Mouse (Mus musculus): ENCODE measurements around the gene Taf8.
A peak's percentile ranks its signal among the peaks of the same experiment; 100 is the strongest.

The Taf8 gene

GRCm38 (mm10) chr17:47448523-47449372 lies 53.3 kb downstream of the Taf8 start:
- H3K27me3 ChIP-seq (ENCODE audit: control insufficient read depth, insufficient read depth, low read length, poor library complexity, severe bottlenecking): no peaks in the 10 kb centered on the region
- DNase-seq (ENCODE audit: low read depth, low spot score): no peak

GRCm38 (mm10) chr17:47446561-47446960 lies 55.5 kb downstream of the Taf8 start:
- DNase-seq (ENCODE audit: low read depth, low spot score): no peak
- no peaks in the 10 kb centered on the region for H3K36me3 ChIP-seq (ENCODE audit: control insufficient read depth, insufficient read depth, low read length, poor library complexity, severe bottlenecking)
- H3K27me3 ChIP-seq (ENCODE audit: control insufficient read depth, insufficient read depth, low read length, poor library complexity, severe bottlenecking): no peaks in the 10 kb centered on the region

More at GRCm38 (mm10) chr17:47448523-47449372, 53.3 kb downstream of the Taf8 start:
- no peaks in the 10 kb centered on the region for H3K36me3 ChIP-seq (ENCODE audit: control insufficient read depth, insufficient read depth, low read length, poor library complexity, severe bottlenecking)

GRCm38 (mm10) chr17:47446025-47446424 lies 56.1 kb downstream of the Taf8 start:
- no peak for DNase-seq (ENCODE audit: low read depth, low spot score)
- Histone ChIP-seq H3K27me3 (ENCODE audit: control insufficient read depth, insufficient read depth, low read length, poor library complexity, severe bottlenecking) (no peaks in the 10 kb centered on the region), H3K36me3 (ENCODE audit: control insufficient read depth, insufficient read depth, low read length, poor library complexity, severe bottlenecking) (no peaks in the 10 kb centered on the region)

GRCm38 (mm10) chr17:47445518-47445917 lies 56.6 kb downstream of the Taf8 start:
- no peak for DNase-seq (ENCODE audit: low read depth, low spot score)
- H3K36me3 ChIP-seq (ENCODE audit: control insufficient read depth, insufficient read depth, low read length, poor library complexity, severe bottlenecking): no peaks in the 10 kb centered on the region
- H3K27me3 ChIP-seq (ENCODE audit: control insufficient read depth, insufficient read depth, low read length, poor library complexity, severe bottlenecking): no peaks in the 10 kb centered on the region

- H3K27me3 ChIP-seq (ENCODE audit: control insufficient read depth, insufficient read depth, low read length, poor library complexity, severe bottlenecking): no peaks in the 10 kb centered on the region
- DNase-seq (ENCODE audit: low read depth, low spot score): no peak
- H3K36me3 ChIP-seq (ENCODE audit: control insufficient read depth, insufficient read depth, low read length, poor library complexity, severe bottlenecking): no peaks in the 10 kb centered on the region
Observed at GRCm38 (mm10) chr17:47444113-47444512, 58.0 kb downstream of the Taf8 start.

- Histone ChIP-seq H3K36me3 (ENCODE audit: control insufficient read depth, insufficient read depth, low read length, poor library complexity, severe bottlenecking) (no peaks in the 10 kb centered on the region), H3K27me3 (ENCODE audit: control insufficient read depth, insufficient read depth, low read length, poor library complexity, severe bottlenecking) (no peaks in the 10 kb centered on the region)
- no peak for DNase-seq (ENCODE audit: low read depth, low spot score)
Observed at GRCm38 (mm10) chr17:47442271-47442670, 59.8 kb downstream of the Taf8 start.

- Histone ChIP-seq H3K36me3 (ENCODE audit: control insufficient read depth, insufficient read depth, low read length, poor library complexity, severe bottlenecking) (no peaks in the 10 kb centered on the region), H3K27me3 (ENCODE audit: control insufficient read depth, insufficient read depth, low read length, poor library complexity, severe bottlenecking) (no peaks in the 10 kb centered on the region)
- DNase-seq (ENCODE audit: low read depth, low spot score): peak; percentile 18
Observed at GRCm38 (mm10) chr17:47441296-47442051, 60.6 kb downstream of the Taf8 start.

- H3K36me3 ChIP-seq (ENCODE audit: control insufficient read depth, insufficient read depth, low read length, poor library complexity, severe bottlenecking): no peaks in the 10 kb centered on the region
- H3K27me3 ChIP-seq (ENCODE audit: control insufficient read depth, insufficient read depth, low read length, poor library complexity, severe bottlenecking): no peaks in the 10 kb centered on the region
- DNase-seq (ENCODE audit: low read depth, low spot score): no peak
Observed at GRCm38 (mm10) chr17:47440359-47440890, 61.7 kb downstream of the Taf8 start.

GRCm38 (mm10) chr17:47439396-47440028 lies 62.6 kb downstream of the Taf8 start:
- no peak for DNase-seq (ENCODE audit: low read depth, low spot score)

GRCm38 (mm10) chr17:47438611-47439010 lies 63.5 kb downstream of the Taf8 start:
- Histone ChIP-seq H3K36me3 (ENCODE audit: control insufficient read depth, insufficient read depth, low read length, poor library complexity, severe bottlenecking) (no peaks in the 10 kb centered on the region), H3K27me3 (ENCODE audit: control insufficient read depth, insufficient read depth, low read length, poor library complexity, severe bottlenecking) (no peaks in the 10 kb centered on the region)
- no peak for DNase-seq (ENCODE audit: low read depth, low spot score)

More at GRCm38 (mm10) chr17:47439396-47440028, 62.6 kb downstream of the Taf8 start:
- Histone ChIP-seq H3K36me3 (ENCODE audit: control insufficient read depth, insufficient read depth, low read length, poor library complexity, severe bottlenecking) (no peaks in the 10 kb centered on the region), H3K27me3 (ENCODE audit: control insufficient read depth, insufficient read depth, low read length, poor library complexity, severe bottlenecking) (no peaks in the 10 kb centered on the region)

GRCm38 (mm10) chr17:47436907-47437547 lies 65.1 kb downstream of the Taf8 start, which contains the start of gene 1700001C19Rik:
Gene 1700001C19Rik (minus strand): TSS chr17:47437376.
- no peaks in the 10 kb centered on the region for H3K36me3 ChIP-seq (ENCODE audit: control insufficient read depth, insufficient read depth, low read length, poor library complexity, severe bottlenecking)
- H3K27me3 ChIP-seq (ENCODE audit: control insufficient read depth, insufficient read depth, low read length, poor library complexity, severe bottlenecking): no peaks in the 10 kb centered on the region
- no peak for DNase-seq (ENCODE audit: low read depth, low spot score)

- no peaks in the 10 kb centered on the region for H3K36me3 ChIP-seq (ENCODE audit: control insufficient read depth, insufficient read depth, low read length, poor library complexity, severe bottlenecking)
- no peaks in the 10 kb centered on the region for H3K27me3 ChIP-seq (ENCODE audit: control insufficient read depth, insufficient read depth, low read length, poor library complexity, severe bottlenecking)
- DNase-seq (ENCODE audit: low read depth, low spot score): no peak
Observed at GRCm38 (mm10) chr17:47436156-47436906, 65.8 kb downstream of the Taf8 start, which contains the start of gene AI661453. Gene AI661453 (plus strand): TSS chr17:47436615.

Measured in splenic B cell, adult 2 months (primary cell).